8 mouse cellular contexts compared by ENCODE assay signal in genomic region chr8:111033482-111034215, GRCm38 (mm10). TPM values are rescaled to one million over a fixed set of nuclear protein-coding genes. Genes with fewer than 3 reads are reported as not detected.
DNase-seq lines count a peak whose midpoint lies in the region; ATAC-seq and TF ChIP-seq lines count a peak whose summit lies in the region.

No protein-coding gene starts in this region.

- H3K27me3 ChIP-seq in C2C12 (ENCODE audit: control insufficient read depth, insufficient read depth, insufficient read length): no peaks in the 10 kb centered on the region
- peaks cover 3% of the 10 kb centered on the region for H3K27me3 ChIP-seq in erythroblast, embryonic 14.5 days (ENCODE audit: control insufficient read depth)
- H3K27me3 ChIP-seq in heart, embryonic 11.5 days (ENCODE audit: control insufficient read depth, insufficient read depth, low read length): no peaks in the 10 kb centered on the region
- 0 out of 2 replicates have a peak, but pooled peaks cover 4% of the 10 kb centered on the region for H3K27me3 ChIP-seq in kidney, embryonic 16.5 days (ENCODE audit: insufficient read depth, low read length)
- H3K27me3 ChIP-seq in liver, adult 2 months (ENCODE audit: control insufficient read depth, insufficient read depth, low read length): no peaks in the 10 kb centered on the region
- H3K27me3 ChIP-seq in myocyte (ENCODE audit: control insufficient read depth, insufficient read depth, insufficient read length): no peaks in the 10 kb centered on the region
- H3K27me3 ChIP-seq in splenic B cell, adult 2 months (ENCODE audit: control insufficient read depth, insufficient read depth, low read length, poor library complexity, severe bottlenecking): no peaks in the 10 kb centered on the region

- peaks cover 49% of the 10 kb centered on the region for H3K4me1 ChIP-seq in erythroblast, embryonic 14.5 days (ENCODE audit: control insufficient read depth)
- peaks cover 16% of the 10 kb centered on the region for H3K4me1 ChIP-seq in heart, embryonic 11.5 days (ENCODE audit: control insufficient read depth, insufficient read depth, low read length)
- peaks cover 15% of the 10 kb centered on the region for H3K4me1 ChIP-seq in kidney, embryonic 16.5 days (ENCODE audit: insufficient read depth, low read length)
- peaks cover 13% of the 10 kb centered on the region for H3K4me1 ChIP-seq in liver, adult 2 months (ENCODE audit: control insufficient read depth, insufficient read depth, low read length)

- peak overlapping the region; percentile 83 for H3K9ac ChIP-seq in heart, embryonic 11.5 days (ENCODE audit: low read depth, low read length)
- peak overlapping the region; percentile 73 for H3K9ac ChIP-seq in kidney, embryonic 16.5 days (replicated peaks; ENCODE audit: low read length)
- peak overlapping the region; percentile 85 for H3K9ac ChIP-seq in liver, adult 2 months (ENCODE audit: low read depth, low read length)

- peak overlapping the region; percentile 82 for H3K27ac ChIP-seq in heart, embryonic 11.5 days (ENCODE audit: low read depth, low read length)
- H3K27ac ChIP-seq in kidney, embryonic 16.5 days (ENCODE audit: low read length): peak overlapping the region; percentile 66
- peak overlapping the region; percentile 94 for H3K27ac ChIP-seq in liver, adult 2 months (replicated peaks; ENCODE audit: insufficient read depth, low read depth, low read length)

- peak; percentile 27; the same call in 1 of the 2 replicates for TF ChIP-seq POLR2A in brain, embryonic 14.5 days (IDR thresholded peaks at IDR 0.05; ENCODE audit: borderline replicate concordance, extremely low read depth, insufficient read depth, insufficient read length, poor library complexity, severe bottlenecking)
- TF ChIP-seq POLR2A in liver, adult 2 months (IDR thresholded peaks at IDR 0.05; ENCODE audit: extremely low read depth, insufficient read depth, low read length): 0 out of 2 replicates have a peak, but pooled peaks have one; percentile 13
- TF ChIP-seq POLR2A in myocyte (IDR thresholded peaks at IDR 0.05; ENCODE audit: insufficient read length, low read depth): peak; percentile 88

- peak; percentile 97 for ATAC-seq in heart, embryonic 11.5 days (replicated peaks; ENCODE audit: insufficient number of reproducible peaks, low FRiP score, low TSS enrichment)
- ATAC-seq in kidney, embryonic 16.5 days (ENCODE audit: low FRiP score, low TSS enrichment): peak; percentile 99

- DNase-seq in brain, embryonic 14.5 days (ENCODE audit: low read depth): peak; percentile 100
- DNase-seq in liver, adult 2 months (ENCODE audit: extremely low read depth, low read depth, low spot score): peak; percentile 99
- DNase-seq in splenic B cell, adult 2 months (ENCODE audit: low read depth, low spot score): peak; percentile 99

- H3K36me3 ChIP-seq in C2C12 (ENCODE audit: control insufficient read depth, insufficient read depth) (peaks cover 29% of the 10 kb centered on the region), myocyte (ENCODE audit: control insufficient read depth, insufficient read depth) (peaks cover 38% of the 10 kb centered on the region)
- peaks cover 43% of the 10 kb centered on the region for H3K36me3 ChIP-seq in erythroblast, embryonic 14.5 days (ENCODE audit: control insufficient read depth)
- H3K36me3 ChIP-seq in heart, embryonic 11.5 days (ENCODE audit: control insufficient read depth, insufficient read depth, low read length): peaks cover 4% of the 10 kb centered on the region
- H3K36me3 ChIP-seq in kidney, embryonic 16.5 days (ENCODE audit: insufficient read depth, low read length): peaks cover 19% of the 10 kb centered on the region
- peaks cover 11% of the 10 kb centered on the region for H3K36me3 ChIP-seq in liver, adult 2 months (ENCODE audit: control insufficient read depth, insufficient read depth, low read length)
- H3K36me3 ChIP-seq in splenic B cell, adult 2 months (ENCODE audit: control insufficient read depth, insufficient read depth, low read length, poor library complexity, severe bottlenecking): no peaks in the 10 kb centered on the region; the same call in 1 of the 2 replicates

- H3K79me3 ChIP-seq in C2C12 (ENCODE audit: low read depth): peaks cover 34% of the 10 kb centered on the region

- no peak for TF ChIP-seq CTCF in C2C12 (IDR thresholded peaks at IDR 0.05; ENCODE audit: control insufficient read depth, insufficient read depth, insufficient read length)
- TF ChIP-seq CTCF in brain, embryonic 14.5 days (IDR thresholded peaks at IDR 0.05; ENCODE audit: borderline replicate concordance, extremely low read depth, insufficient read depth, insufficient read length): no peak
- TF ChIP-seq CTCF in liver, adult 2 months (IDR thresholded peaks at IDR 0.05; ENCODE audit: low read depth, low read length): no peak

- H3K4me2 ChIP-seq in heart, embryonic 11.5 days: peak overlapping the region; percentile 64
- peak overlapping the region; percentile 72 for H3K4me2 ChIP-seq in kidney, embryonic 16.5 days (replicated peaks; ENCODE audit: low read depth, low read length)
- peak overlapping the region; percentile 28 for H3K4me2 ChIP-seq in myocyte (ENCODE audit: low read depth)

- 7% methylated on average over 37 of the region's 37 CpGs for WGBS in heart, embryonic 11.5 days (ENCODE audit: insufficient replicate concordance)
- WGBS in kidney, embryonic 16.5 days: 5% methylated on average over 37 of the region's 37 CpGs
- WGBS in liver, adult 2 months: 7% methylated on average over 37 of the region's 37 CpGs

- peak overlapping the region; percentile 92 for H3ac ChIP-seq in C2C12 (ENCODE audit: control insufficient read depth, insufficient read length, low read depth)
- peak overlapping the region; percentile 49 for H3ac ChIP-seq in myocyte (ENCODE audit: control insufficient read depth, insufficient read length)

- H3K9me3 ChIP-seq in erythroblast, embryonic 14.5 days (ENCODE audit: control insufficient read depth, low read length): no peaks in the 10 kb centered on the region; the same call in 1 of the 2 replicates
- no peaks in the 10 kb centered on the region for H3K9me3 ChIP-seq in heart, embryonic 11.5 days (replicated peaks; ENCODE audit: control insufficient read depth, low read length)
- no peaks in the 10 kb centered on the region for H3K9me3 ChIP-seq in kidney, embryonic 16.5 days (ENCODE audit: low read length)

- H3K79me2 ChIP-seq in C2C12 (ENCODE audit: control insufficient read depth, insufficient read depth) (peaks cover 48% of the 10 kb centered on the region), myocyte (ENCODE audit: control insufficient read depth, insufficient read depth) (peaks cover 35% of the 10 kb centered on the region)
- peaks cover 3% of the 10 kb centered on the region; the same call in 1 of the 2 replicates for H3K79me2 ChIP-seq in liver, adult 2 months (ENCODE audit: control insufficient read depth, insufficient read depth, low read length)

- H3K4me3 ChIP-seq in C2C12 (ENCODE audit: insufficient read depth, poor library complexity, severe bottlenecking) (peak overlapping the region; percentile 84), myocyte (peak overlapping the region; percentile 81)
- peak overlapping the region; percentile 97 for H3K4me3 ChIP-seq in erythroblast, embryonic 14.5 days (replicated peaks)
- H3K4me3 ChIP-seq in heart, embryonic 11.5 days (ENCODE audit: low read depth, low read length): peak overlapping the region; percentile 81
- peak overlapping the region; percentile 70 for H3K4me3 ChIP-seq in kidney, embryonic 16.5 days (ENCODE audit: low read length)
- H3K4me3 ChIP-seq in liver, adult 2 months (ENCODE audit: insufficient read depth, low read depth, low read length): peak overlapping the region; percentile 83

RNA-seq across cellular contexts. Expression of gene Aars, which starts 0.7 kb away (rescaled TPM):
- polyA plus RNA-seq in C2C12 (2012; fragmentation: generic; extraction: Trizol) (152 TPM), myocyte (2012; fragmentation: generic; extraction: Trizol) (340 TPM)
- polyA plus RNA-seq in brain, embryonic 14.5 days (2012; rRNA removed): 61.3 and 76.9 TPM in 2 replicates
- 4.3 and 8.5 TPM in 2 replicates for polyA plus RNA-seq in erythroblast, embryonic 14.5 days (2012)
- 40.9 and 47.3 TPM in 2 replicates for polyA plus RNA-seq in heart, embryonic 11.5 days (2014; fragmentation: Nextera tagmentation; extraction: Ambion mirVana)
- polyA plus RNA-seq in kidney, embryonic 16.5 days (2015; fragmentation: Nextera tagmentation; extraction: Ambion mirVana): 57.7 and 66.3 TPM in 2 replicates
- total RNA-seq in liver, adult 2 months (2014; rRNA removed): 60.1 and 60.5 TPM in 2 replicates
- polyA plus RNA-seq in liver, adult 2 months (2012; rRNA removed): 56.6 and 56.9 TPM in 2 replicates

RNA-seq across cellular contexts. Expression of gene Ddx19b, which starts 2.1 kb away (rescaled TPM):
- 5.6 TPM for polyA plus RNA-seq in C2C12 (2012; fragmentation: generic; extraction: Trizol)
- 9.8 and 11.1 TPM in 2 replicates for polyA plus RNA-seq in brain, embryonic 14.5 days (2012; rRNA removed)
- polyA plus RNA-seq in erythroblast, embryonic 14.5 days (2012): 0.09 and 0.20 TPM in 2 replicates
- 3.8 and 4.8 TPM in 2 replicates for polyA plus RNA-seq in heart, embryonic 11.5 days (2014; fragmentation: Nextera tagmentation; extraction: Ambion mirVana)
- 6.2 and 6.8 TPM in 2 replicates for polyA plus RNA-seq in kidney, embryonic 16.5 days (2015; fragmentation: Nextera tagmentation; extraction: Ambion mirVana)
- total RNA-seq in liver, adult 2 months (2014; rRNA removed): 5.8 and 7.1 TPM in 2 replicates
- 3.3 and 3.4 TPM in 2 replicates for polyA plus RNA-seq in liver, adult 2 months (2012; rRNA removed)
- polyA plus RNA-seq in myocyte (2012; fragmentation: generic; extraction: Trizol): 5.9 TPM

RNA-seq across cellular contexts. Expression of gene Exosc6, which starts 22.5 kb away (rescaled TPM):
- polyA plus RNA-seq in C2C12 (2012; fragmentation: generic; extraction: Trizol) (11.4 TPM), myocyte (2012; fragmentation: generic; extraction: Trizol) (not detected)
- not detected in 2 replicates for polyA plus RNA-seq in brain, embryonic 14.5 days (2012; rRNA removed)
- polyA plus RNA-seq in erythroblast, embryonic 14.5 days (2012): 4.8 and 5.0 TPM in 2 replicates
- polyA plus RNA-seq in heart, embryonic 11.5 days (2014; fragmentation: Nextera tagmentation; extraction: Ambion mirVana): 11.3 and 18.4 TPM in 2 replicates
- polyA plus RNA-seq in kidney, embryonic 16.5 days (2015; fragmentation: Nextera tagmentation; extraction: Ambion mirVana): 19.1 TPM in 2 replicates
- total RNA-seq in liver, adult 2 months (2014; rRNA removed): not detected in 2 replicates
- polyA plus RNA-seq in liver, adult 2 months (2012; rRNA removed): not detected in 2 replicates

RNA-seq across cellular contexts. Expression of gene Ddx19a, which starts 36.0 kb away (rescaled TPM):
- polyA plus RNA-seq in C2C12 (2012; fragmentation: generic; extraction: Trizol): 44.0 TPM
- polyA plus RNA-seq in brain, embryonic 14.5 days (2012; rRNA removed): 43.5 and 47.2 TPM in 2 replicates
- polyA plus RNA-seq in erythroblast, embryonic 14.5 days (2012): 4.4 and 5.7 TPM in 2 replicates
- 23.4 and 27.2 TPM in 2 replicates for polyA plus RNA-seq in heart, embryonic 11.5 days (2014; fragmentation: Nextera tagmentation; extraction: Ambion mirVana)
- polyA plus RNA-seq in kidney, embryonic 16.5 days (2015; fragmentation: Nextera tagmentation; extraction: Ambion mirVana): 15.0 and 15.1 TPM in 2 replicates
- total RNA-seq in liver, adult 2 months (2014; rRNA removed): 10.2 and 15.1 TPM in 2 replicates
- polyA plus RNA-seq in liver, adult 2 months (2012; rRNA removed): 11.8 and 12.0 TPM in 2 replicates
- 32.5 TPM for polyA plus RNA-seq in myocyte (2012; fragmentation: generic; extraction: Trizol)

RNA-seq across cellular contexts. Expression of gene Clec18a, which starts 58.6 kb away (rescaled TPM):
- polyA plus RNA-seq in C2C12 (2012; fragmentation: generic; extraction: Trizol): not detected
- polyA plus RNA-seq in brain, embryonic 14.5 days (2012; rRNA removed): 0.32 and 0.71 TPM in 2 replicates
- polyA plus RNA-seq in erythroblast, embryonic 14.5 days (2012): not detected in 2 replicates
- polyA plus RNA-seq in heart, embryonic 11.5 days (2014; fragmentation: Nextera tagmentation; extraction: Ambion mirVana): not detected in 2 replicates
- polyA plus RNA-seq in kidney, embryonic 16.5 days (2015; fragmentation: Nextera tagmentation; extraction: Ambion mirVana): 87.0 and 94.7 TPM in 2 replicates
- total RNA-seq in liver, adult 2 months (2014; rRNA removed): not detected in 2 replicates
- not detected in 2 replicates for polyA plus RNA-seq in liver, adult 2 months (2012; rRNA removed)
- 1.2 TPM for polyA plus RNA-seq in myocyte (2012; fragmentation: generic; extraction: Trizol)

Comparison
In these comparisons a context has a peak if more than half of its experiments do, and no peak if none do; other contexts are left out.
1. Peak in every context shown above with its lines: DNase-seq, ATAC-seq, H3K4me3 ChIP-seq and H3K27ac ChIP-seq.
2. POLR2A ChIP-seq: peak in every context shown above with its lines; median percentile 88 in myocyte; 27 in brain, embryonic 14.5 days; 13 in liver, adult 2 months.